Mouse (Mus musculus): Measurements from ENCODE around the gene Fads6. TPM values are rescaled to one million over a fixed set of nuclear protein-coding genes. Genes with fewer than 3 reads are reported as not detected.

Gene Fads6
- total and polyA plus RNA-seq, 2 experiments from 2014 or later = 1.6 to 10.2 TPM

- no peak for DNase-seq (ENCODE audit: low spot score)
- Histone ChIP-seq H3K4me1 (ENCODE audit: insufficient read depth, low read length) (no peaks in the 10 kb centered on the region), H3K4me2 (ENCODE audit: low read depth, low read length, poor library complexity, severe bottlenecking) (no peak overlapping the region), H3K4me3 (ENCODE audit: low read depth, low read length) (no peak overlapping the region), H3K9ac (replicated peaks; ENCODE audit: low read length, poor library complexity, severe bottlenecking) (no peak overlapping the region), H3K27me3 (ENCODE audit: insufficient read depth, low read length) (no peaks in the 10 kb centered on the region), H3K27ac (ENCODE audit: low read depth, low read length) (no peak overlapping the region), H3K9me3 (ENCODE audit: low read length) (no peaks in the 10 kb centered on the region), H3K36me3 (ENCODE audit: insufficient read depth, low read length) (no peaks in the 10 kb centered on the region)
- ATAC-seq (ENCODE audit: low FRiP score) = no peak
- no peak for TF ChIP-seq CTCF (IDR thresholded peaks at IDR 0.05)
- 89% methylated on average over 1 of the region's 1 CpGs for WGBS
Observed at GRCm38 (mm10) chr11:115290314-115290713, 7.1 kb downstream of the Fads6 start.

- Histone ChIP-seq H3K4me3 (ENCODE audit: low read depth, low read length) (no peak overlapping the region), H3K9ac (replicated peaks; ENCODE audit: low read length, poor library complexity, severe bottlenecking) (no peak overlapping the region), H3K27ac (ENCODE audit: low read depth, low read length) (no peak overlapping the region), H3K4me2 (ENCODE audit: low read depth, low read length, poor library complexity, severe bottlenecking) (no peak overlapping the region), H3K27me3 (ENCODE audit: insufficient read depth, low read length) (no peaks in the 10 kb centered on the region), H3K9me3 (ENCODE audit: low read length) (no peaks in the 10 kb centered on the region), H3K4me1 (ENCODE audit: insufficient read depth, low read length) (no peaks in the 10 kb centered on the region), H3K36me3 (ENCODE audit: insufficient read depth, low read length) (no peaks in the 10 kb centered on the region)
- WGBS = 84% methylated on average over 8 of the region's 8 CpGs
- no peak for TF ChIP-seq CTCF (IDR thresholded peaks at IDR 0.05)
- DNase-seq (ENCODE audit: low spot score) (no peak), ATAC-seq (ENCODE audit: low FRiP score) (no peak)
Observed at GRCm38 (mm10) chr11:115289885-115290284, 7.6 kb downstream of the Fads6 start.

- Histone ChIP-seq H3K36me3 (ENCODE audit: insufficient read depth, low read length) (no peaks in the 10 kb centered on the region), H3K4me3 (ENCODE audit: low read depth, low read length) (no peak overlapping the region), H3K9ac (replicated peaks; ENCODE audit: low read length, poor library complexity, severe bottlenecking) (no peak overlapping the region), H3K4me2 (ENCODE audit: low read depth, low read length, poor library complexity, severe bottlenecking) (no peak overlapping the region), H3K27me3 (ENCODE audit: insufficient read depth, low read length) (no peaks in the 10 kb centered on the region), H3K4me1 (ENCODE audit: insufficient read depth, low read length) (no peaks in the 10 kb centered on the region), H3K9me3 (ENCODE audit: low read length) (no peaks in the 10 kb centered on the region), H3K27ac (ENCODE audit: low read depth, low read length) (no peak overlapping the region)
- no peak for TF ChIP-seq CTCF (IDR thresholded peaks at IDR 0.05)
- no peak for ATAC-seq (ENCODE audit: low FRiP score)
- WGBS = 81% methylated on average over 2 of the region's 2 CpGs
- no peak for DNase-seq (ENCODE audit: low spot score)
Observed at GRCm38 (mm10) chr11:115288305-115288704, 9.2 kb downstream of the Fads6 start.

GRCm38 (mm10) chr11:115287386-115287785 is 10.1 kb downstream of the Fads6 start:
- H3K9ac ChIP-seq (replicated peaks; ENCODE audit: low read length, poor library complexity, severe bottlenecking) = no peak overlapping the region
- no peaks in the 10 kb centered on the region for H3K9me3 ChIP-seq (ENCODE audit: low read length)
- no peak overlapping the region for H3K4me3 ChIP-seq (ENCODE audit: low read depth, low read length)
- no peaks in the 10 kb centered on the region for H3K4me1 ChIP-seq (ENCODE audit: insufficient read depth, low read length)
- DNase-seq (ENCODE audit: low spot score) (no peak), ATAC-seq (ENCODE audit: low FRiP score) (no peak)
- H3K36me3 ChIP-seq (ENCODE audit: insufficient read depth, low read length) = no peaks in the 10 kb centered on the region
- no peaks in the 10 kb centered on the region for H3K27me3 ChIP-seq (ENCODE audit: insufficient read depth, low read length)
- H3K27ac ChIP-seq (ENCODE audit: low read depth, low read length) = no peak overlapping the region
- WGBS = 86% methylated on average over 5 of the region's 5 CpGs
- no peak overlapping the region for H3K4me2 ChIP-seq (ENCODE audit: low read depth, low read length, poor library complexity, severe bottlenecking)
- no peak for TF ChIP-seq CTCF (IDR thresholded peaks at IDR 0.05)

- 66% methylated on average over 19 of the region's 19 CpGs for WGBS
- H3K36me3 ChIP-seq (ENCODE audit: insufficient read depth, low read length) = no peaks in the 10 kb centered on the region
- H3K27ac ChIP-seq (ENCODE audit: low read depth, low read length) = peak overlapping the region; percentile 52
- H3K4me2 ChIP-seq (ENCODE audit: low read depth, low read length, poor library complexity, severe bottlenecking) = no peak overlapping the region
- H3K4me1 ChIP-seq (ENCODE audit: insufficient read depth, low read length) = no peaks in the 10 kb centered on the region
- TF ChIP-seq CTCF (IDR thresholded peaks at IDR 0.05) = no peak
- no peak overlapping the region for H3K4me3 ChIP-seq (ENCODE audit: low read depth, low read length)
- no peaks in the 10 kb centered on the region for H3K9me3 ChIP-seq (ENCODE audit: low read length)
- no peaks in the 10 kb centered on the region for H3K27me3 ChIP-seq (ENCODE audit: insufficient read depth, low read length)
- ATAC-seq (ENCODE audit: low FRiP score) = peak; percentile 42; the same call in 1 of the 2 replicates
- DNase-seq (ENCODE audit: low spot score) = peak; percentile 49
- no peak overlapping the region for H3K9ac ChIP-seq (replicated peaks; ENCODE audit: low read length, poor library complexity, severe bottlenecking)
Observed at GRCm38 (mm10) chr11:115286201-115286993, 11.1 kb downstream of the Fads6 start.

- Histone ChIP-seq H3K27me3 (ENCODE audit: insufficient read depth, low read length) (no peaks in the 10 kb centered on the region), H3K4me2 (ENCODE audit: low read depth, low read length, poor library complexity, severe bottlenecking) (no peak overlapping the region), H3K4me3 (ENCODE audit: low read depth, low read length) (no peak overlapping the region), H3K27ac (ENCODE audit: low read depth, low read length) (no peak overlapping the region), H3K9ac (replicated peaks; ENCODE audit: low read length, poor library complexity, severe bottlenecking) (no peak overlapping the region), H3K9me3 (ENCODE audit: low read length) (no peaks in the 10 kb centered on the region), H3K4me1 (ENCODE audit: insufficient read depth, low read length) (no peaks in the 10 kb centered on the region), H3K36me3 (ENCODE audit: insufficient read depth, low read length) (no peaks in the 10 kb centered on the region)
- DNase-seq (ENCODE audit: low spot score) (no peak), ATAC-seq (ENCODE audit: low FRiP score) (no peak)
- 79% methylated on average over 4 of the region's 4 CpGs for WGBS
- TF ChIP-seq CTCF (IDR thresholded peaks at IDR 0.05) = no peak
Observed at GRCm38 (mm10) chr11:115285282-115285681, 12.2 kb downstream of the Fads6 start.
